Mouse (Mus musculus): ENCODE measurements around the gene Fam151a. TPM values are rescaled to one million over a fixed set of nuclear protein-coding genes. Genes with fewer than 3 reads are reported as not detected.

Gene Fam151a
- polyA plus RNA-seq, 1 experiment from 2014 or later, result 0.07 TPM

DNA sequence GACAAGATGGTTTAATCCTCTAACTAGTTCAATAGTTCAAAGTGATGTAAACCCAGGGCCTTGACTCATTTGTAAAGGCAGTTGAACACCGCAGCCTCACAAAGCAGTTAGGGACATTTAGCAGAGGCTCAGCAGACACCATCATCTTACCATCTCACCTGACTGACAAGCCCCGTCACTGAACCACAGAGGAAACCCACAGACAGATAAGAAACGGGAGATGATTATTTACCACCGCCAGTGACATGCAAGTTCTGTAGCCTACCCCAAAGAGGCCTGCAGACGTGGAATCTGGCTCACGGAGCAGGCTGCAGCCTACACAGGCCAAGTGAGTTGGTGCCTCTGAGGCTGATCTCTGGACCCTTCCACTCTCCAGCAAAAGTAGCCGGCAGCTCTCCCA lies 60.6 kb downstream of the Fam151a start:
- DNase-seq, result peak; percentile 13
- Histone ChIP-seq H3K9ac (replicated peaks) (no peak overlapping the region), H3K4me2 (ENCODE audit: low read depth, low read length) (no peak overlapping the region), H3K27me3 (ENCODE audit: insufficient read depth, low read length) (no peaks in the 10 kb centered on the region), H3K36me3 (replicated peaks; ENCODE audit: insufficient read depth, low read length) (no peaks in the 10 kb centered on the region), H3K4me3 (ENCODE audit: low read depth, low read length) (no peak overlapping the region), H3K9me3 (ENCODE audit: low read length) (no peaks in the 10 kb centered on the region), H3K4me1 (ENCODE audit: insufficient read depth) (peaks cover 20% of the 10 kb centered on the region), H3K27ac (ENCODE audit: low read depth) (no peak overlapping the region)
- ATAC-seq, result no peak
- TF ChIP-seq EP300 (IDR thresholded peaks at IDR 0.05; ENCODE audit: low read depth), result no peak
- 49% methylated on average over 7 of the region's 7 CpGs for WGBS (ENCODE audit: insufficient replicate concordance)

DNA sequence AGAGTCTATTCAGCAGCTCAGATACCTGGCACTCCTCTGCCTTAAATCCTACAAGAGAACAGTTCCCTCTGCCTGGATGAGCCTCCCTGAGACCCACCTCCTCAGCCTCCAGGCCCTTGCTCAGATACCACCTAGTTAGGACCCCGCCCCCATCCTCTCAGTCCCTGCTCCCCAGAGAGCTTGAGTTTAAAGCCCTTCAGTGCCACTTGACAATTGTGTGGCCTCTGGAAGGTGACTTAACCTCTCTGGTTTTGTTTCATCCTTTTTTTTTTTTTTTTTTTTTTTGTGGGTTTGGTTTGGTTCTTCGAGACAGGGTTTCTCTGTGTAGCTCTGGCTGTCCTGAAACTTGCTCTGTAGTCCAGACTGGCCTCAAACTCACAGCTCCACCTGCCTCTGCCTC lies 61.6 kb downstream of the Fam151a start:
- Histone ChIP-seq H3K4me2 (ENCODE audit: low read depth, low read length) (no peak overlapping the region), H3K4me3 (ENCODE audit: low read depth, low read length) (no peak overlapping the region), H3K27me3 (ENCODE audit: insufficient read depth, low read length) (no peaks in the 10 kb centered on the region), H3K9ac (replicated peaks) (no peak overlapping the region), H3K9me3 (ENCODE audit: low read length) (no peaks in the 10 kb centered on the region), H3K27ac (ENCODE audit: low read depth) (no peak overlapping the region), H3K4me1 (ENCODE audit: insufficient read depth) (peaks cover 28% of the 10 kb centered on the region), H3K36me3 (replicated peaks; ENCODE audit: insufficient read depth, low read length) (no peaks in the 10 kb centered on the region)
- ATAC-seq (no peak), DNase-seq (no peak)
- TF ChIP-seq EP300 (IDR thresholded peaks at IDR 0.05; ENCODE audit: low read depth) (no peak), CTCF (IDR thresholded peaks at IDR 0.05; ENCODE audit: low read depth) (no peak)
- WGBS (ENCODE audit: insufficient replicate concordance), result 75% methylated on average over 2 of the region's 2 CpGs

Other genes starting within 250 kb of the Fam151a start
- not detected in 2 replicates for gene Bsnd, start 241.6 kb upstream of the Fam151a start, polyA plus RNA-seq (2015; fragmentation: Nextera tagmentation; extraction: Ambion mirVana)
- gene Dhcr24, start 172.9 kb upstream of the Fam151a start, polyA plus RNA-seq (2015; fragmentation: Nextera tagmentation; extraction: Ambion mirVana), result 13.6 and 17.1 TPM in 2 replicates
- gene Lexm, start 116.6 kb upstream of the Fam151a start, polyA plus RNA-seq (2015; fragmentation: Nextera tagmentation; extraction: Ambion mirVana), result not detected in 2 replicates
- gene Ttc22, start 111.5 kb upstream of the Fam151a start, polyA plus RNA-seq (2015; fragmentation: Nextera tagmentation; extraction: Ambion mirVana), result not detected in 2 replicates
- gene Pars2, start 82.8 kb upstream of the Fam151a start, polyA plus RNA-seq (2015; fragmentation: Nextera tagmentation; extraction: Ambion mirVana), result 3.9 and 4.3 TPM in 2 replicates
- gene Ttc4, start 54.9 kb upstream of the Fam151a start, polyA plus RNA-seq (2015; fragmentation: Nextera tagmentation; extraction: Ambion mirVana), result 18.3 and 19.5 TPM in 2 replicates
- 0.07 and 0.08 TPM in 2 replicates for gene Mroh7, start 3.0 kb upstream of the Fam151a start, polyA plus RNA-seq (2015; fragmentation: Nextera tagmentation; extraction: Ambion mirVana)
- 0.72 and 2.1 TPM in 2 replicates for gene Acot11, start 71.1 kb downstream of the Fam151a start, polyA plus RNA-seq (2015; fragmentation: Nextera tagmentation; extraction: Ambion mirVana)
- 22.8 and 26.8 TPM in 2 replicates for gene Ssbp3, start 176.8 kb downstream of the Fam151a start, polyA plus RNA-seq (2015; fragmentation: Nextera tagmentation; extraction: Ambion mirVana)

Data from liver, postnatal 0 days (tissue).